Mouse (Mus musculus) monocyte, adult 2 months (primary cell): ENCODE measurements around the gene Bcar1.

Source experiments
- DNase-seq, 2 experiments: peaks; one replicate each; pipeline ENCODE4 v3.0.0; 2022; ENCODE audit warnings: low spot score in 2 of 2, low read depth in 1 of 2

Gene Bcar1

GRCm38 (mm10) chr8:111743792-111744696 is at the start of gene Bcar1:
TSS of gene Bcar1 (minus strand) at chr8:111743809.
- DNase-seq = no peak

DNA sequence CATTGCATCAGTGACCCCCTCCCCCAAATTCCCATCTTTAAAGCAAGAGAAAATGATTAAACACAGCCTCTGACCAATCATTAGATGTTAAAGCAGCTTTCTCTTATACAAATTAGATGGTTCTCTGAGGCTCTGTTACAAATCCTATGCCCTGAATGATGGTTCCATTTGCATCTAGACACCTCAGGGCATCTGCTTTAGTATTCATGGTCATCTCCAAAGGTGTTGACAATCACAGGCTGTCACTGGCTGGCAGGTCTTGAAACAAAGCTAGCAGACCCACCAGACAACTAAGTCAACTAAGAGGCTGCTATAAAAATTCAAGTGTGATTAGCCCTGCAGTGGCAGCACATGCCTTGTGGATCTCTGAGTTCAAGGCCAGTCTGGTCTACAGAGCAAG is 46.0 kb upstream of the Bcar1 start:
- no peak for DNase-seq

DNA sequence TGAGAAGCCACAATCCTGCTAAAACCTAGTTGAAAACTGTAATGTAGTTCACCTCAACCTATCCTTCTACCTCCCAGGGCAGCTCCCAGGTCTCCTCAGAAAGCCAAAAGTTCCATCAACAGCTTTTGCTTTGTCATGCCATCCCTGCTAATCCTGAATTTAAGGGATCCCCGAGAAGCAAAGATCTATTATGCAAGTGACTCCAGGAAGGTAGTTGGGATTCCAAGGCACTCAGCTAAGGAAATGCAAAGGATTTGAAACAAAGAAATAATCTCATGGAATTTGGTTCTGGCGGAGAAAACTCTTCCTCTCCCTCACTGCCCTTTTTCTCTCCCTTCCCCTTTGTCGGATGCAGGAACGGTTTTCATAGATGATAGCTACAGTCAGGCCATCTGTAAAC is 45.6 kb upstream of the Bcar1 start:
- DNase-seq = no peak

DNA sequence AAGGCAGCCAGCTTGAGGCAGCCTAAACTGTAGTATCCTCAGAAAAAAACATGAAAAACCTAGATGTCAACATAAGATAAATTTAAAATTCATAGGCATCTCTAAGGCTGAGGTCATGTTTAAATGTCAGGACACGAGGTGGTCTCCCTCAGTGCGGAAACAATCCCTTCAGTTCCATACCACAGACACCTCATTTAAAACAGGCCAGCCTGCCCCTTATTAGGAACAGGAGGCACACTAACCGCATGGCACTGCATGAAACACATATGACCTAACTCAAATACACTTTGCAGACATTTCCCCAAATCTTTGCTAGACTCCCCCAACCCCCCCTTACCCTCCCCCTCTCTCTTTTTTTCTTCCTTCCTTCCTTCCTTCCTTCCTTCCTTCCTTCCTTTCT is 44.9 kb upstream of the Bcar1 start:
- no peak for DNase-seq

- no peak for DNase-seq
These were observed 44.5 kb upstream of the Bcar1 start for GRCm38 (mm10) chr8:111788085-111788484.

- no peak for DNase-seq
These were observed 44.1 kb upstream of the Bcar1 start for GRCm38 (mm10) chr8:111787683-111788082.

GRCm38 (mm10) chr8:111786701-111787588 is 43.3 kb upstream of the Bcar1 start:
- DNase-seq = no peak

GRCm38 (mm10) chr8:111786116-111786515 is 42.5 kb upstream of the Bcar1 start:
- no peak for DNase-seq

DNA sequence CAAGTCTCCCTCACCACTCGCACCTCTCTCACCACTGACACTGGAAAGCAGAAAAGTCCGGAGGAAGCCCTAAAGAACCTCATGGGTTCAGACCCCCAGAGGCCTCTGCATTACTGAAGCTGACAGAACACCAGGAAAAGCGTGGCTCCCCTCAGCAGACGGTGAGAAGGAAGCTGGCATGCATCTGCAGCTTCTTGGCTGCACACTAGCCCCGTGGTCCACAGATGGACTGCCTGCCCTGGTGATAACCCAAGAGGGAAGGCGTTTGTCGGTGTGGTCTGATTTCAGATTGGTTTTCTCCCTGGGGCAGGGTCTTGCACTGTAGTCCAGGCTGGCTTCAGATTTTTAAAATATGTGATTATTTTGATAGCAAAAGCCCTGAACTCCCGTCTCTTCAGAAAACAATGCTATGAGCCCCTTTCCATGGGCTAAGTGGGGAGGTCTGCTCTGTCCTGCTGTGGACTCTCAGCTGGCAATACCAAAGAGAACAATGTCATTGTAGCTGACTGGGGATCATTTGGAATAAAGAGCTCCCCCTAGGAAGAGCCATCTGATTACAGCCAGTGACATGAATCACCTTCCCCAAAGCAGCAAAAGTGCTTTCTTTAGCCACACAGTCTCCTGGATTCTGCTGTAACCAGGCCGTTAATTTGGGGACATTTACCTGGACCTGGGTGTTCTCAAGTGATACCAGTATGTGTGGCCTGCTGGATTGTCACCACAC is 39.2 kb upstream of the Bcar1 start:
- DNase-seq = no peak

GRCm38 (mm10) chr8:111782161-111782560 is 38.6 kb upstream of the Bcar1 start:
- DNase-seq = no peak

- no peak for DNase-seq
These were observed 37.3 kb upstream of the Bcar1 start for GRCm38 (mm10) chr8:111780697-111781424.

DNA sequence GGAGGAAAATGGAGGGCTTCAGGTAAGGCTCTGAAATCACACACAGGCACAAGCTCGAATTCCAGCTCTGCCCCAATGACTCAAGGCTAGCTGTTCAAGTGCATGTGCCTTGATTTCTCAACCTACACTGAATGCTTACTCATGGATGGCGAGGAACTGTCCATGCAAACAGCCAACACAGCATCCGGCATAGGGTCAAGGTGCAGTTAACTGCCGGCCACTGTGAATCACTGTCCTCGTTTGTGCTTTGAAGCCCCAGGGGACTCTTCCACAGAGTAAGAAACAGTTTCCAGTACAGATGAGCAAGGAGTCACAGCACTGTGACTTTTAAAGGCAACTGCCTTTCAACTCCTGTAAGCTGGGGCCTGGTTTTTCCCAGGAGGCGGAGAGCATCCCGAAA is 36.1 kb upstream of the Bcar1 start:
- no peak for DNase-seq

- DNase-seq = no peak
These were observed 35.2 kb upstream of the Bcar1 start for GRCm38 (mm10) chr8:111778801-111779200.

DNA sequence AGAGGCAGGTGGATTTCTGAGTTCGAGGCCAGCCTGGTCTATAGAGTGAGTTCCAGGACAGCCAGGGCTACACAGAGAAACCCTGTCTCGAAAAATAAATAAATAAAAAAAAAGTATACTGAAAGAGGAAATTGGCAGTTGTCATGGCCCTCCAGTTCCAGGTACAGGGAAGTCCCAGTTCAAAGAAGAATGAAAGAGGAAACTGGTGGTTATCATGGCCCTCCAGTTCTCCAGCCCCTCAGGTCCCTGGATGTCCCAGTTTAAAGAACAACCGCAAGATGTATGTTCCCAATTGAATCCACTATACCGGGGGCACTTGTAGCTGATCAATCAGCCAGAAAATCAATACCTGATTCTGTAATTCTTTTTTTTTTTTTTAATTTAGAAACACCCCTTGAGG is 32.9 kb upstream of the Bcar1 start:
- DNase-seq = no peak

- DNase-seq = no peak
These were observed 32.2 kb upstream of the Bcar1 start for GRCm38 (mm10) chr8:111775766-111776165.

GRCm38 (mm10) chr8:111773476-111773875 is 29.9 kb upstream of the Bcar1 start:
- DNase-seq = no peak

DNA sequence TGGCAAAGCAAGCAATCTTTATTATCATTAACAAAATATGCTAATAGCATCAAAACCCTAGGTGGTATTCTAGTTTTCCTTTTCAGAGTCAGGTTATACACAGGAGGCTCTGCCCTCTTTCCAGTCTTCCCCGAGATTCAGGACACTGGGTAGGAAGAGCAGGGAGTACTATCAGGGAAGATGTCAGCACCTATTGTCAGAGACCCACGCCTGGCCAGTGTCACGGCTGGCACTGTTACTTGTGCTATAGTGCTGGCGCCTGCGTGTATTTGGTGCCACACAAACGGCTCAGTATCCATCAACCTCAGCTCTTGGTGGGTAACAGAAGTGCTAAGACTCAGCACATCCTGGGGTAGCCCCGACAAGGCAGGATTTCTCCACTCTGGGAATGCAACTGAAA is 29.4 kb upstream of the Bcar1 start:
- no peak for DNase-seq

GRCm38 (mm10) chr8:111772083-111772482 is 28.5 kb upstream of the Bcar1 start:
- no peak for DNase-seq

DNA sequence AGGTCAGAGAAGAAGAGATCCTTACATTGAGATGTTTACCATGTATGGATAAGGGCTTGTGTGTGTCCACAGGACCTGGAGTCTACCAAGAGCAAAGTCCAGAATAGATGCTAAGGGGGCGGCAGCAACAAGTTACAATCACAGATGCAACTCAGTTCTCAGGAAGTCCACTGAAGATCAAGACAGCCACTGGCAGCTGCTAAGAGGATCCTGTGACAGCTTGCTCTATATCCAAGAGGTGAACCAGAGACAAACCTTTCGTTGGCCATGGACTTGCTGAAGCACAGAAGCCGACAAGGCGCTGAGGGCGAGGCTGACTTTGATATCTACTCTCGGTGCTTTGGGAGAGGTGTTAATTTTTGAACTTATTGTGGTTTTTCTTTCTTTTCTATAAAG is 28.0 kb upstream of the Bcar1 start:
- no peak for DNase-seq

- no peak for DNase-seq
These were observed 27.5 kb upstream of the Bcar1 start for GRCm38 (mm10) chr8:111770958-111771624.
